Mouse (Mus musculus): Measurements from ENCODE around the gene Chid1.

DNA sequence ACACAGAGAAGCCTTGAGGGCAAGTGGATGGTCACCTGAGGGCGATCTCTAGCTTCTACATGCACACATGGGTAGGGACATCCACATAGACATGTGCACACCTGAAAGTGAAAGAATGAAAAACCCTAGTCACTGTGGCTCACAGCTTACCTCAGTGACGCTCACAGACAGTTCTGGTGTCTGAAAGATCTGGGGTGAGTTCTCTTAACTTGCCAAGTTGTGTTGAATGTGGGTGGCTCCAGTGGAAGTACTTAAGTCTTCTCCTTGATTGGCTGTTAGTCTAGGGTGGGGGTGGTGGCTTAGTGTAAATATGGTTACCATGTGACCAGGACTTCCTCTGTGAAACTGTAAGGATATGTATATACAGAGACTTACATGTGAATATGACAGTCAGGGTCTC is 39.3 kb upstream of the Chid1 start:
- TF ChIP-seq CTCF (IDR thresholded peaks at IDR 0.05; ENCODE audit: insufficient read depth, low read depth, low read length): no peak
- no peak for TF ChIP-seq POLR2A (IDR thresholded peaks at IDR 0.05; ENCODE audit: insufficient read depth, low read depth, low read length)
